Mouse (Mus musculus) cortical plate, adult 2 months (tissue): ENCODE data around the gene BC107364.
"Not testable (repeated sequence)": the region's sequence is repeated elsewhere in the genome, so short reads cannot be mapped to it uniquely, and the experiment has no call there.

Source experiments
- CTCF ChIP-seq: fragments of 200-500 bp; IDR thresholded peaks from 2 replicates; pipeline ENCODE4 v1.5.1; 2011; ENCODE audit warnings: mild to moderate bottlenecking, control low read depth, low read length; ENCODE audit not compliant: insufficient read depth; ENCODE audit errors: extremely low read depth
- POLR2A ChIP-seq: fragments of 200-500 bp; IDR thresholded peaks from 2 replicates; pipeline ENCODE4 v1.6.1; 2011; ENCODE audit warnings: mild to moderate bottlenecking, low read length, control low read depth; ENCODE audit not compliant: insufficient read depth; ENCODE audit errors: extremely low read depth

DNA sequence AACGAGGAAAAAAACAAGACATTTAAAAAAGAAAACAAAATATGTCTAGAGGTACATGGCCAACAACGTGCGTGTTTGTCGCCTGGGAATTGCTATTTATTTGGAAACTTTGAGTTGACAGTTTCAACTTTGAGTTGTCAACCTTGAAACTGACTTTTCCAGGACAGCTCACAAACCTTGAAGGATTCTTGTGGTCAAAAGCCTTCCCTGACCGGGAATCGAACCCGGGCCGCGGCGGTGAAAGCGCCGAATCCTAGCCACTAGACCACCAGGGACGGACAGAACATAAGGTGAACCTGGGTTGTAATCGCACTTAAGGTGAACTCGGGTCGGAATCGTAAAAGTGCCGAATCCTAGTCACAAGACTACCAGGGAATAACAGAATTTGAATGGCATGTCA, 64.9 kb downstream of the BC107364 start:
- not testable (repeated sequence) for TF ChIP-seq CTCF, POLR2A
